Mouse (Mus musculus): ENCODE data around the gene St6galnac3. TPM values are rescaled to one million over a fixed set of nuclear protein-coding genes. Genes with fewer than 3 reads are reported as not detected.

Gene St6galnac3
- polyA plus RNA-seq, 1 experiment from 2014 or later, result 23.2 TPM

DNA sequence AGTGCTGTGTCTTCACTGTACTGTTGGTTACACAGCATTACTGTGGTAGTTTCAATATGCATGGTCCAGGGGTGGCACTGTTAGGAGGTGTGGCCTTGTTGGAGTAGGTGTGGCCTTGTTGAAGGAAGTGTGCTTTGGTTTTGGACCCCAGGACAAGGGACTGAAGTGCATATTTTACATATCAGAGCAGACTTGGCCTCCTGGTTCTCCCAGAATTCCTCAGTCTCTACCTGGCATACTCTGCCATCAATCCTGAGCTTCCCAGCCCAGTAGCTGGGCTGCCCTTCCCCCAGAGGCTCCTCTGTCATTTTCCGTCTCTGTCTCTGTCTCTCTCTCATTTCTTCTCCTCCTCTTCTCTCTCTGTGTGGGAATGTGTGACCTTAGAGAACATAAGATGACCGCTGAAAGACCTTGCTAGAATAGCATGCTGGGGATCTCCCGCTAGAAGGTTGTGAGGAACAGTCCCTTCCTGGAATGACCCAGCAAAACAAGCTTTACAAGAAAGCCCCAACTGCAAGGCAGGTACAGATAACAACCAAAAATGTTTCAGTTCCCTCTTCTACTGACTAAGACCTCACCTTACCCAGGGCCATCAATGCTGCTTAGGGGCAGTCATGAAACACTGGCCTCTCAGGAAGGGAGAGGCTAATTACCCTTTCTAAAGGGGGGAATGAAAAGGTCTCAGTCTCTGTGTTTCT lies 272.5 kb downstream of the St6galnac3 start:
- H3K9ac ChIP-seq (ENCODE audit: low read length), result no peak overlapping the region
- no peaks in the 10 kb centered on the region for H3K4me1 ChIP-seq (ENCODE audit: control insufficient read depth, insufficient read depth, low read length)
- no peaks in the 10 kb centered on the region for H3K36me3 ChIP-seq (ENCODE audit: control insufficient read depth, insufficient read depth, low read length)
- WGBS, result 94% methylated on average over 3 of the region's 3 CpGs
- no peak for ATAC-seq
- H3K27ac ChIP-seq (ENCODE audit: low read depth, low read length), result no peak overlapping the region
- no peak for DNase-seq (ENCODE audit: low spot score)
- H3K9me3 ChIP-seq (replicated peaks; ENCODE audit: control insufficient read depth, low read length), result no peaks in the 10 kb centered on the region
- H3K4me3 ChIP-seq (ENCODE audit: low read depth, low read length), result no peak overlapping the region
- no peak overlapping the region for H3K4me2 ChIP-seq (ENCODE audit: low read length)
- no peaks in the 10 kb centered on the region for H3K27me3 ChIP-seq (replicated peaks; ENCODE audit: control insufficient read depth, insufficient read depth, low read length)

DNA sequence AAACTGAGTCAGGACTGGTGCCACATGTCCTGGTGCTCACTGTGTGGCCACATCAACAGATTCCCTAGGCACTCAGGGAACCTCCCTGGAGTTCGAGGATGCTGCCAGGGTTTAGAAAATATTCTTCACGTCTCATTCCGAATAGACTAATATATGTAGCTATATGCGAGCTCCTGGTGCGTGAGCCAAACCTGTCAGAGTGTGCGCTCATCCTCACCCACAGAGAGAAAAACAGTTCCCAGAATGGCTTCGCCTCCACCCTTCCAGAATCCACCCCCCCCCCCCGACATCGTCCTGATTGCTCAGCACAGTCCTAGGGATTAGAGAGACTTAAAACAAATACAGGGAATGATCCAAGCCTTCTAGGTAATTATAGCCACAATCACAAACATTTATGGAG lies 283.6 kb downstream of the St6galnac3 start:
- ATAC-seq (peak; percentile 46; the same call in 1 of the 2 replicates), DNase-seq (ENCODE audit: low spot score) (no peak)
- Histone ChIP-seq H3K36me3 (ENCODE audit: control insufficient read depth, insufficient read depth, low read length) (no peaks in the 10 kb centered on the region), H3K9me3 (replicated peaks; ENCODE audit: control insufficient read depth, low read length) (no peaks in the 10 kb centered on the region), H3K27me3 (replicated peaks; ENCODE audit: control insufficient read depth, insufficient read depth, low read length) (no peaks in the 10 kb centered on the region), H3K4me3 (ENCODE audit: low read depth, low read length) (no peak overlapping the region), H3K27ac (ENCODE audit: low read depth, low read length) (no peak overlapping the region), H3K4me2 (ENCODE audit: low read length) (no peak overlapping the region), H3K9ac (ENCODE audit: low read length) (no peak overlapping the region), H3K4me1 (ENCODE audit: control insufficient read depth, insufficient read depth, low read length) (no peaks in the 10 kb centered on the region)
- 80% methylated on average over 9 of the region's 9 CpGs for WGBS

DNA sequence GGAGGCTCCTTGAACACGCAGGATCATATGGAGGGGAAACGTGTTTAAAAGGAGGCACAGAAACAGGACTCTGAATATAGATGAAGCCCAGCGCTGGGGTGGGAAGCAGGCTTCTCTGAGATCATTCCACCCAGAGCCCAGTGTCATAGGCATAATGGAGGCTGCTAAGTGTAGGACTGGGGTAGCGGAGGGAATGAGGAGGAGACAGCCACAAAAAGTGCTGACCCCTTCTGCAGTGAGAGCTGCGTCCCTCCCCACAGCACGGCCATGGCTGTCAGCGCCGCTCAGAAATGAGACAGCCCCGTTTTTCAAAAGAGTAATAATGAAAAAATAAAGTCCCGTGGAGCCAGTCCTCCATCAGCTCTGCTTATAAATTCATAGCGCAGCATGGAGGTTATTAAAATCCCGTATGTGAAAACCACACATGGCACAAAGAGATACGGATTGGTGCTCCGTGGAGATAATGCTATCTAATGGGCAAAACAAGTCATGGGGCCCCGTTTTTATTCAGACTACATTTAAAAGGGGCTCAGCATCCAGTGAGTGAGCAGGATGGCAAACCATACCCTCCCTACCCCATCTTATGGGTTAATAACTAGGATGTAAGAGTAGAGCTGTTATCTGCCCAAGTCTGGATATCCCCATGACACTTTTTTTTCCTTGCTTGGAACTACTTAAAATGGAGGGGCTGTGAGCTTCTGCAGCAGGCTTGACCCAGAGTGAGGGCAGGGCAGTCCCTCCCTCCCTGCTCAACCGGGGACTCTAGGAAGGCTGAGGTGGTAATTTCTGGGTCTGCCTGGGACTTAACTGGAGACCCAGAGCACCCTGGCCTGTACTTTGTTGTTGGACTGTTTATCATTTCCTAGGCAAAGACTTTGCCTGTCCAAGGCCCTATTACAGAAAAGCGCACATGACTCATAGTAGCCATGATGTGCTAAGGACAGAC lies 288.6 kb downstream of the St6galnac3 start:
- Histone ChIP-seq H3K27me3 (replicated peaks; ENCODE audit: control insufficient read depth, insufficient read depth, low read length) (no peaks in the 10 kb centered on the region), H3K36me3 (ENCODE audit: control insufficient read depth, insufficient read depth, low read length) (no peaks in the 10 kb centered on the region), H3K27ac (ENCODE audit: low read depth, low read length) (0 out of 2 replicates have a peak overlapping the region, but pooled peaks have one; percentile 5), H3K4me2 (ENCODE audit: low read length) (no peak overlapping the region), H3K4me3 (ENCODE audit: low read depth, low read length) (no peak overlapping the region), H3K4me1 (ENCODE audit: control insufficient read depth, insufficient read depth, low read length) (peaks cover 2% of the 10 kb centered on the region; the same call in 1 of the 2 replicates), H3K9me3 (replicated peaks; ENCODE audit: control insufficient read depth, low read length) (no peaks in the 10 kb centered on the region), H3K9ac (ENCODE audit: low read length) (no peak overlapping the region)
- ATAC-seq (peak; percentile 44; the same call in 1 of the 2 replicates), DNase-seq (ENCODE audit: low spot score) (no peak)
- 82% methylated on average over 17 of the region's 17 CpGs for WGBS

DNA sequence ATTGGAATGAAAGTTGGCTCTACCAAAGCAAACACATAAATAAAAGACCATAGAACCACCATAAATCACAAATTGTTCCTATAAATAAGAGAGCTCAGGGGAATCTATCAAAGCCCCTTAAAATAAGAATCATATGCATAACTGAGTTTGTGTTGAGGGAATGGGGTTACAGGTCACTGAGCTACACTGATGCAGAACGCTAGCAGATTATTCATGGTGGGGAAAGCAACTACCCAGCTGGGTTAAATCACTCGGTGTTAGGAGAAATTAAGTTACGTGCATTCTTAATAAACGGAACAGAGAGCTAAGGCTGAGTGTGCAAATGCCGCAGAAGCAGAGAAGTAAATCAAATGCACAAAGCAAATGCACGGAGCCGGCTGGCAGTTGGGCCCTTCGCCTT lies 292.0 kb downstream of the St6galnac3 start:
- WGBS, result 91% methylated on average over 8 of the region's 8 CpGs
- ATAC-seq, result no peak
- no peak for DNase-seq (ENCODE audit: low spot score)
- peaks cover 5% of the 10 kb centered on the region; the same call in 1 of the 2 replicates for H3K4me1 ChIP-seq (ENCODE audit: control insufficient read depth, insufficient read depth, low read length)
- no peaks in the 10 kb centered on the region for H3K9me3 ChIP-seq (replicated peaks; ENCODE audit: control insufficient read depth, low read length)
- no peak overlapping the region for H3K27ac ChIP-seq (ENCODE audit: low read depth, low read length)
- H3K4me2 ChIP-seq (ENCODE audit: low read length), result no peak overlapping the region
- H3K27me3 ChIP-seq (replicated peaks; ENCODE audit: control insufficient read depth, insufficient read depth, low read length), result no peaks in the 10 kb centered on the region
- no peak overlapping the region for H3K9ac ChIP-seq (ENCODE audit: low read length)
- H3K36me3 ChIP-seq (ENCODE audit: control insufficient read depth, insufficient read depth, low read length), result no peaks in the 10 kb centered on the region
- H3K4me3 ChIP-seq (ENCODE audit: low read depth, low read length), result no peak overlapping the region

DNA sequence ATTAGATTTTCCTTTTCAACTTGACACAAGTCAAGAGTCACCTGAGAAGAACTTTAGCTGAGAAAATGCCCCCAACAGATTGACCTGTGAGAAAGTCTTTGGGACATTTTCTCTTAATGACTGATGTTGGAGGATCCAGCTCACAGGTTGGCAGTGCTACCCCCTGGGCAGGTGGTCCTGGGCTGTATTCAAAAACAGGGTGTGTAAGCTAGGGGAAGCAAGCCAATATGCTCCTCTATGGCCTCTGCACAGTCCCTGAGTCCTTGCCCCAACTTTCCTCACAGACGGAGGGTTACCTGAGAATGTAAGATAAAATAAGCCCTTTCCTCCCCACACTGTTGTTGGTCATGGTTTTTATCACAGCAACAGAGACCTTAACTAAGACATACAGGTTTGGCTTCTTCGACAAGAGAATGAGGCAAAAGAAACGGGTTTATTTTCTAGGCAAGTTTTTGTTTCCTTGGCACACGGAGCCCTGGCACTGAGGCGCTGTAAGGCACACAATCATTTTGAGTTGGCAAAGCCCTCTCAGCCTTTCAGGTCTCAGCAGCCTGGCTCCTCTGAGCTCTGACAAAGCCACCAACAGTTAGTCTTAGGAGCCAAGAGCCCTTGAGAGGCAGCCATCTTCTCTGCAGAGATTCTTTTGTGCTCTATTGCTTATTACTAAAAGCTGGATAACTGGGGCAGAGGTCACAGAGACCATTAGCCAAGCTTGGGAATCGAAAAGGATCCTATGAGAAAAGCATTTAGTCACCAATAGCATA lies 292.7 kb downstream of the St6galnac3 start:
- DNase-seq (ENCODE audit: low spot score), result peak; percentile 61
- 0 out of 2 replicates have a peak overlapping the region, but pooled peaks have one; percentile 5 for H3K27ac ChIP-seq (ENCODE audit: low read depth, low read length)

DNA sequence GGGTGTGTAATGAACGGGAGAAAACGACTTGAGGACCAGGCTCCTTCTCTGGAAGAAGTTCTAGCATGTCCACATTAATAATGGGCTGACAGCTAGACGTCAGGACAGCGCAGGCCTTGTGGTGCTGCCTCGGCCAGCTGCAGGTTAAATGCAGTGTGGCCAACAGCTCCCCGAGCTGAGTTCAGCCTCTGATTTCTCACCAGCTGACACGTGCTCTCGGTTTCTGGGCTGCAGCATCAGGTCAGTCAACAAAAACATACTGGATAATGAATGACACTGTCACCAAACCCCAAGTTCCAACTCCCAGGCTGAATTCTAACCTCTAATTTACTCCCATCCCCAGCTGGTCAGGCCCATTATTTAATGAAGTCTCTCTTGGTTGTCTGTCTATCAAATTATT lies 295.1 kb downstream of the St6galnac3 start:
- no peak overlapping the region for H3K27ac ChIP-seq (ENCODE audit: low read depth, low read length)
- H3K27me3 ChIP-seq (replicated peaks; ENCODE audit: control insufficient read depth, insufficient read depth, low read length), result no peaks in the 10 kb centered on the region
- H3K4me1 ChIP-seq (ENCODE audit: control insufficient read depth, insufficient read depth, low read length), result peaks cover 5% of the 10 kb centered on the region; the same call in 1 of the 2 replicates
- H3K9ac ChIP-seq (ENCODE audit: low read length), result no peak overlapping the region
- no peak overlapping the region for H3K4me2 ChIP-seq (ENCODE audit: low read length)
- no peak overlapping the region for H3K4me3 ChIP-seq (ENCODE audit: low read depth, low read length)
- H3K36me3 ChIP-seq (ENCODE audit: control insufficient read depth, insufficient read depth, low read length), result no peaks in the 10 kb centered on the region
- DNase-seq (ENCODE audit: low spot score) (no peak), ATAC-seq (peak; percentile 72)
- H3K9me3 ChIP-seq (replicated peaks; ENCODE audit: control insufficient read depth, low read length), result no peaks in the 10 kb centered on the region
- WGBS, result 55% methylated on average over 8 of the region's 8 CpGs

More for the DNA sequence above, 292.7 kb downstream of the St6galnac3 start:
- Histone ChIP-seq H3K4me2 (ENCODE audit: low read length) (no peak overlapping the region), H3K9me3 (replicated peaks; ENCODE audit: control insufficient read depth, low read length) (no peaks in the 10 kb centered on the region), H3K27me3 (replicated peaks; ENCODE audit: control insufficient read depth, insufficient read depth, low read length) (no peaks in the 10 kb centered on the region), H3K36me3 (ENCODE audit: control insufficient read depth, insufficient read depth, low read length) (no peaks in the 10 kb centered on the region), H3K4me1 (ENCODE audit: control insufficient read depth, insufficient read depth, low read length) (peaks cover 5% of the 10 kb centered on the region; the same call in 1 of the 2 replicates), H3K4me3 (ENCODE audit: low read depth, low read length) (no peak overlapping the region), H3K9ac (ENCODE audit: low read length) (no peak overlapping the region)
- 60% methylated on average over 6 of the region's 6 CpGs for WGBS
- no peak for ATAC-seq

DNA sequence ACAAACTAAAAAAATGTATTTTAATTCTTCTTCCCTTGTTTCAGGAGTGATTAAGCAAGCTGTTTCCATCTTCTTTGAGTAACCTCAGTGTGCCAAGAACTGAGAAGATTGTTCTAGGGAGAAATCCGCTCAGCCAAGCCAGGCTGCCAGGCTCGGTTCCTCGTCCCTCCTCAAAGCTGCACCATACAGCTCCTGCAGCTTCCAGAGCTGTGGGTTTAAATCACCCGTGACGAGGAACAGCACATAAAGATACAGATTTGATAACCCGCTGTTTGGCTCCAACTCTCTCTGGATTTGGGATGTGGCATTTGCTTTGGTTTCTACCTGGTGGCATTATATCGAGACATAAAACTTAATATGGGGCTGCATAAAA lies 303.1 kb downstream of the St6galnac3 start:
- DNase-seq (ENCODE audit: low spot score) (no peak), ATAC-seq (no peak)
- no peak overlapping the region for H3K9ac ChIP-seq (ENCODE audit: low read length)
- H3K27me3 ChIP-seq (replicated peaks; ENCODE audit: control insufficient read depth, insufficient read depth, low read length), result no peaks in the 10 kb centered on the region
- H3K4me3 ChIP-seq (ENCODE audit: low read depth, low read length), result no peak overlapping the region
- no peaks in the 10 kb centered on the region for H3K36me3 ChIP-seq (ENCODE audit: control insufficient read depth, insufficient read depth, low read length)
- H3K27ac ChIP-seq (ENCODE audit: low read depth, low read length), result no peak overlapping the region
- no peak overlapping the region for H3K4me2 ChIP-seq (ENCODE audit: low read length)
- H3K4me1 ChIP-seq (ENCODE audit: control insufficient read depth, insufficient read depth, low read length), result peaks cover 2% of the 10 kb centered on the region; the same call in 1 of the 2 replicates
- H3K9me3 ChIP-seq (replicated peaks; ENCODE audit: control insufficient read depth, low read length), result no peaks in the 10 kb centered on the region
- 67% methylated on average over 7 of the region's 7 CpGs for WGBS

DNA sequence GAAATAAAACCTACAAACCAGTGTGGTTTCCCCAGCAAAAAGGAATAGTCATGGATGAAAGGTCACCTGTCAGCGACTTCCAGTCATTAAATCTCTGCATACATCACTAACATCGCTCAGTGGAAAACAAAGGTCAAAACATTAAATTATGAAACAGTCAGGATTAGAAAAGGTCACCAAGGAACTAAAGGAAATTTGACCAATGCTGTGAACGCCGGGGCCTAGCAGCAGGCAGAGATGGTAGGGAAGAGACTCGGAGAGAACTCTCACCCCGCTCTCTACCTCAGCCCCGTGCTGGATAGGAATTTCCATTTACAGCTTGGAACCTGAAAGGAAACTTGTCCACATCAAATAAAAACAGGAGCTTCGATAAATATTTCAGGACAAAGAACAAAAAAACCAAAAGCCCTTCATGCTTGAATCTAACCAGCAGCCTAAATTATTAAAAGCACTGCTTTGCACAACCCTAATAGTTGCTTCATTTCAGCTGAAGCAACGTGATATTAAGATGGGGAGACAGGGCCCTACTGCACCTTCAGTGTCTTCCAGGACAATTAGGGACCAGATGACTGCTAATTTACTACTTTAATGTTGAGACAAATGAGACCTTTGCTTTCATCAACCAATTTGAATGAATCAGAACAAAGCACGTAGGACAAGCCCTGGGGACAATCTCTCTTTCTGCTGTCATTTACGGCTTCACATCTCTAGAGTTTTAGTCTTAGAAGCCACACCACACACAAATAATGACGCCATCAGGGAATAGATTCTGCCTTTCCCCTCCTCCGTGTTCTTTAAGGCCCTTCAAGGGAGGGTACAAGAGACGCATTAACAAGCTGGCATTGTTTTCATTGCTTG lies 303.7 kb downstream of the St6galnac3 start:
- no peak overlapping the region for H3K4me3 ChIP-seq (ENCODE audit: low read depth, low read length)
- 57% methylated on average over 14 of the region's 14 CpGs for WGBS
- H3K27ac ChIP-seq (ENCODE audit: low read depth, low read length), result no peak overlapping the region

More for the DNA sequence above, 303.7 kb downstream of the St6galnac3 start:
- peaks cover 2% of the 10 kb centered on the region; the same call in 1 of the 2 replicates for H3K4me1 ChIP-seq (ENCODE audit: control insufficient read depth, insufficient read depth, low read length)
- ATAC-seq (no peak), DNase-seq (ENCODE audit: low spot score) (no peak)
- H3K9ac ChIP-seq (ENCODE audit: low read length), result no peak overlapping the region
- H3K4me2 ChIP-seq (ENCODE audit: low read length), result no peak overlapping the region
- no peaks in the 10 kb centered on the region for H3K27me3 ChIP-seq (replicated peaks; ENCODE audit: control insufficient read depth, insufficient read depth, low read length)
- H3K36me3 ChIP-seq (ENCODE audit: control insufficient read depth, insufficient read depth, low read length), result no peaks in the 10 kb centered on the region
- no peaks in the 10 kb centered on the region for H3K9me3 ChIP-seq (replicated peaks; ENCODE audit: control insufficient read depth, low read length)

Data from forebrain, embryonic 14.5 days (tissue).